1 mouse cellular context compared by ENCODE assay signal in the genomic region with DNA sequence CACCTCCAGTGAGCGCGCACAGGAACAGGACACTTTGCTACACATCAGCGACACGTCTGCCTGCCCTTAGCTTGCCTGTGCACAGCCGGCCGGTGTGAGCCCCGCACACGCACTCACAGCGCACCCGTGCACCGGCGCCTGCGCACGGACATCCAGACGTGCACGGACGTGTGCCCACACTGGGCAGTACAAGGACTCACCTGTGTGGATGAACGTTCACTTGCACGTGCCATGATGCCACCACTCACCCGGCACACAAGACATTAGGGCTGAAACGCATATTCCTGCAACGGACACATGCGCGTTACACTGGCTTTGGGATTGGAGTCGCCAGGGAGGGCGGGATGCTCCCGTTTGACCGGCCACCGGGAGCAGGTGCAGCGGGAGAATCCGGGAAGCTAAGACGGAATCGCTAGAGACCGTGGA.
TF ChIP-seq lines count a peak whose summit lies in the region.

No protein-coding gene starts in this region.

TF ChIP-seq in CH12.LX, 34 proteins besides CTCF, POLR2A, EP300 and RAD21:
- no peak for TF ChIP-seq USF2 (conservative IDR thresholded peaks at IDR 0.05; ENCODE audit: low read depth, low read length)
- no peak for TF ChIP-seq ZMIZ1 (IDR thresholded peaks at IDR 0.05; ENCODE audit: low read depth, low read length)
- peak; percentile 83 for TF ChIP-seq NRF1 (IDR thresholded peaks at IDR 0.05; ENCODE audit: low read depth, low read length)
- TF ChIP-seq CHD2 (IDR thresholded peaks at IDR 0.05; ENCODE audit: low read length), result no peak
- no peak for TF ChIP-seq JUND (conservative IDR thresholded peaks at IDR 0.05; ENCODE audit: low read depth, low read length)
- TF ChIP-seq HCFC1 (IDR thresholded peaks at IDR 0.05; ENCODE audit: low read depth, low read length), result no peak
- 0 out of 2 replicates have a peak, but pooled peaks have one; percentile 20 for TF ChIP-seq MYC (IDR thresholded peaks at IDR 0.05; ENCODE audit: low read depth, low read length)
- TF ChIP-seq RCOR1 (conservative IDR thresholded peaks at IDR 0.05; ENCODE audit: low read depth, low read length), result no peak
- TF ChIP-seq BHLHE40 (IDR thresholded peaks at IDR 0.05; ENCODE audit: low read depth, low read length), result peak; percentile 97
- no peak for TF ChIP-seq SMC3 (IDR thresholded peaks at IDR 0.05; ENCODE audit: low read depth, low read length)
- TF ChIP-seq USF1 (IDR thresholded peaks at IDR 0.05; ENCODE audit: low read depth, low read length), result no peak
- TF ChIP-seq ZNF384 (IDR thresholded peaks at IDR 0.05; ENCODE audit: low read depth, low read length), result no peak
- TF ChIP-seq MEF2A (IDR thresholded peaks at IDR 0.05; ENCODE audit: borderline replicate concordance, low read depth, low read length), result no peak
- no peak for TF ChIP-seq NELFE (IDR thresholded peaks at IDR 0.05; ENCODE audit: low read depth, low read length)
- peak; percentile 81 for TF ChIP-seq MAX (IDR thresholded peaks at IDR 0.05; ENCODE audit: low read length)
- no peak for TF ChIP-seq UBTF (IDR thresholded peaks at IDR 0.05; ENCODE audit: low read depth, low read length)
- peak; percentile 51; the same call in 1 of the 2 replicates for TF ChIP-seq SIN3A (IDR thresholded peaks at IDR 0.05; ENCODE audit: low read length)
- TF ChIP-seq CHD1 (IDR thresholded peaks at IDR 0.05; ENCODE audit: low read depth, low read length), result no peak; the same call in 1 of the 2 replicates
- TF ChIP-seq ZKSCAN1 (IDR thresholded peaks at IDR 0.05; ENCODE audit: borderline replicate concordance, low read depth, low read length), result no peak
- no peak; the same call in 1 of the 2 replicates for TF ChIP-seq IRF4 (IDR thresholded peaks at IDR 0.05; ENCODE audit: low read depth, low read length)
- TF ChIP-seq ETS1 (conservative IDR thresholded peaks at IDR 0.05; ENCODE audit: low read depth, low read length), result no peak
- TF ChIP-seq PAX5 (IDR thresholded peaks at IDR 0.05; ENCODE audit: low read length), result no peak
- TF ChIP-seq E2F4 (IDR thresholded peaks at IDR 0.05; ENCODE audit: insufficient replicate concordance, low read depth, low read length), result no peak
- peak; percentile 70 for TF ChIP-seq MXI1 (IDR thresholded peaks at IDR 0.05; ENCODE audit: low read depth, low read length)
- no peak for TF ChIP-seq TCF12 (IDR thresholded peaks at IDR 0.05; ENCODE audit: low read depth, low read length)
- no peak for TF ChIP-seq JUN (IDR thresholded peaks at IDR 0.05; ENCODE audit: insufficient read depth, low read depth, low read length)
